19 mouse cellular contexts compared by ENCODE assay signal in genomic region chr6:29697139-29697538, GRCm38 (mm10). TPM values are rescaled to one million over a fixed set of nuclear protein-coding genes. Genes with fewer than 3 reads are reported as not detected.
A peak's percentile ranks its signal among the peaks of the same experiment; 100 is the strongest.
DNase-seq lines count a peak whose midpoint lies in the region; ATAC-seq and TF ChIP-seq lines count a peak whose summit lies in the region.
"Had no signal": no experiment of that assay in that cellular context is flagged by ENCODE, and none has a peak within 500 bp of the region (broad histone marks: within the 10 kb centered on the region; RNA-seq: fewer than 3 reads in every experiment).

No protein-coding gene starts in this region.

- no peak overlapping the region for H3K9ac ChIP-seq in forebrain, embryonic 11.5 days (ENCODE audit: low read length)
- H3K9ac ChIP-seq in lung, embryonic 14.5 days = no peak overlapping the region
- peak overlapping the region; percentile 100 for H3K9ac ChIP-seq in liver, embryonic 15.5 days
- H3K9ac ChIP-seq: hindbrain, embryonic 14.5 days; intestine, embryonic 15.5 days; limb, embryonic 15.5 days; neural tube, embryonic 12.5 days had no signal

- no peak for ATAC-seq in forebrain, embryonic 11.5 days (replicated peaks; ENCODE audit: low FRiP score)
- ATAC-seq in lung, embryonic 14.5 days (ENCODE audit: insufficient read depth) = no peak
- no peak for ATAC-seq in liver, embryonic 15.5 days (ENCODE audit: insufficient read depth)
- ATAC-seq: forebrain, embryonic 16.5 days had no signal

- no peak for DNase-seq in forebrain, embryonic 10.5 days (ENCODE audit: extremely low spot score, low spot score)
- DNase-seq in forebrain, embryonic 11.5 days (ENCODE audit: low spot score) = no peak
- no peak for DNase-seq in lung, embryonic 14.5 days
- no peak for DNase-seq in lung, postnatal 25 days (ENCODE audit: low spot score)
- DNase-seq in gastrocnemius, postnatal 4 days (ENCODE audit: low spot score in 2 of 2) = no peak
- DNase-seq in adrenal gland, postnatal 25 days = no peak
- DNase-seq: cerebellum, adult 8-10 months; kidney, adult 9 months; kidney, postnatal 25 days; lung, postnatal 10 days; right cerebral cortex, adult 18-20 months; thymus, postnatal 4 days had no signal

- no peak for TF ChIP-seq POLR2A in bone marrow, adult 2 months (IDR thresholded peaks at IDR 0.05; ENCODE audit: borderline replicate concordance, control insufficient read depth, low read depth, low read length)

- peak overlapping the region; percentile 58; the same call in 1 of the 2 replicates for H3K27ac ChIP-seq in forebrain, embryonic 10.5 days
- no peak overlapping the region; the same call in 1 of the 2 replicates for H3K27ac ChIP-seq in forebrain, embryonic 11.5 days (ENCODE audit: low read depth, low read length)
- H3K27ac ChIP-seq in lung, embryonic 14.5 days (ENCODE audit: low read depth) = peak overlapping the region; percentile 36; the same call in 1 of the 2 replicates
- H3K27ac ChIP-seq in bone marrow, adult 2 months (ENCODE audit: control insufficient read depth, insufficient read depth, low read depth, low read length, poor library complexity) = peak overlapping the region; percentile 86
- H3K27ac ChIP-seq in liver, embryonic 15.5 days (replicated peaks) = peak overlapping the region; percentile 96
- H3K27ac ChIP-seq: hindbrain, embryonic 14.5 days; intestine, embryonic 15.5 days; limb, embryonic 15.5 days; neural tube, embryonic 12.5 days had no signal

- H3K27me3 ChIP-seq in forebrain, embryonic 10.5 days (ENCODE audit: poor library complexity, severe bottlenecking) = peaks cover 46% of the 10 kb centered on the region
- H3K27me3 ChIP-seq in forebrain, embryonic 11.5 days (ENCODE audit: control insufficient read depth, insufficient read depth, low read length) = peaks cover 4% of the 10 kb centered on the region; the same call in 1 of the 2 replicates
- H3K27me3 ChIP-seq in lung, embryonic 14.5 days (ENCODE audit: insufficient read depth, low read length) = peaks cover 30% of the 10 kb centered on the region
- H3K27me3 ChIP-seq in liver, embryonic 15.5 days = peaks cover 12% of the 10 kb centered on the region

- H3K4me3 ChIP-seq in forebrain, embryonic 10.5 days = no peak overlapping the region; the same call in 1 of the 2 replicates
- no peak overlapping the region for H3K4me3 ChIP-seq in forebrain, embryonic 11.5 days (ENCODE audit: low read depth, low read length)
- no peak overlapping the region for H3K4me3 ChIP-seq in lung, embryonic 14.5 days (ENCODE audit: low read depth, low read length)
- peak overlapping the region; percentile 42 for H3K4me3 ChIP-seq in bone marrow, adult 2 months (replicated peaks; ENCODE audit: control insufficient read depth, low read depth, low read length)
- H3K4me3 ChIP-seq in liver, embryonic 15.5 days (replicated peaks) = peak overlapping the region; percentile 96
- H3K4me3 ChIP-seq: intestine, embryonic 15.5 days; limb, embryonic 15.5 days; neural tube, embryonic 12.5 days had no signal

- H3K9me3 ChIP-seq in forebrain, embryonic 10.5 days = no peaks in the 10 kb centered on the region
- H3K9me3 ChIP-seq in forebrain, embryonic 11.5 days (ENCODE audit: control insufficient read depth, low read length) = no peaks in the 10 kb centered on the region
- no peaks in the 10 kb centered on the region for H3K9me3 ChIP-seq in lung, embryonic 14.5 days (ENCODE audit: low read depth, low read length)
- H3K9me3 ChIP-seq in liver, embryonic 15.5 days (replicated peaks) = no peaks in the 10 kb centered on the region
- H3K9me3 ChIP-seq: intestine, embryonic 15.5 days; limb, embryonic 15.5 days; neural tube, embryonic 12.5 days had no signal

- no peaks in the 10 kb centered on the region for H3K36me3 ChIP-seq in forebrain, embryonic 10.5 days (replicated peaks)
- H3K36me3 ChIP-seq in forebrain, embryonic 11.5 days (ENCODE audit: control insufficient read depth, insufficient read depth, low read length) = no peaks in the 10 kb centered on the region; the same call in 1 of the 2 replicates
- H3K36me3 ChIP-seq in lung, embryonic 14.5 days (ENCODE audit: insufficient read depth) = no peaks in the 10 kb centered on the region
- peaks cover 24% of the 10 kb centered on the region for H3K36me3 ChIP-seq in liver, embryonic 15.5 days (replicated peaks)
- H3K36me3 ChIP-seq: intestine, embryonic 15.5 days; limb, embryonic 15.5 days; neural tube, embryonic 12.5 days had no signal

- no peak overlapping the region for H3K4me2 ChIP-seq in forebrain, embryonic 11.5 days (ENCODE audit: low read depth, low read length, severe bottlenecking)
- peak overlapping the region; percentile 37 for H3K4me2 ChIP-seq in lung, embryonic 14.5 days
- peak overlapping the region; percentile 86 for H3K4me2 ChIP-seq in liver, embryonic 15.5 days
- H3K4me2 ChIP-seq: hindbrain, embryonic 14.5 days; intestine, embryonic 15.5 days; limb, embryonic 15.5 days; neural tube, embryonic 12.5 days had no signal

- peaks cover 40% of the 10 kb centered on the region for H3K4me1 ChIP-seq in forebrain, embryonic 10.5 days
- 0 out of 2 replicates have a peak, but pooled peaks cover 6% of the 10 kb centered on the region for H3K4me1 ChIP-seq in forebrain, embryonic 11.5 days (replicated peaks; ENCODE audit: control insufficient read depth, insufficient read depth, low read length)
- H3K4me1 ChIP-seq in lung, embryonic 14.5 days (ENCODE audit: insufficient read depth) = no peaks in the 10 kb centered on the region
- no peaks in the 10 kb centered on the region; the same call in 1 of the 2 replicates for H3K4me1 ChIP-seq in bone marrow, adult 2 months (ENCODE audit: control insufficient read depth, insufficient read depth, low read length)
- H3K4me1 ChIP-seq in liver, embryonic 15.5 days (replicated peaks) = peaks cover 68% of the 10 kb centered on the region

- no peak for TF ChIP-seq CTCF in lung, embryonic 14.5 days (IDR thresholded peaks at IDR 0.05; ENCODE audit: low read depth)
- no peak for TF ChIP-seq CTCF in bone marrow, adult 2 months (IDR thresholded peaks at IDR 0.05; ENCODE audit: control insufficient read depth, insufficient read depth, low read length)

RNA-seq across cellular contexts. Expression of gene Tspan33, which starts 3.1 kb away (rescaled TPM):
- 11.5 and 13.3 TPM in 2 replicates for polyA plus RNA-seq in forebrain, embryonic 10.5 days (2016; fragmentation: Nextera tagmentation; extraction: Ambion mirVana)
- 7.4 and 8.3 TPM in 2 replicates for polyA plus RNA-seq in forebrain, embryonic 11.5 days (2014; fragmentation: Nextera tagmentation; extraction: Ambion mirVana)
- polyA plus RNA-seq in lung, embryonic 14.5 days (2014; fragmentation: Nextera tagmentation; extraction: Ambion mirVana) = 2.0 and 2.1 TPM in 2 replicates
- 167 and 175 TPM in 2 replicates for polyA plus RNA-seq in bone marrow, adult 2 months (2011; ENCODE audit: insufficient read depth, insufficient read length, low replicate concordance, missing spikeins)
- polyA plus RNA-seq in liver, embryonic 15.5 days (2015; fragmentation: Nextera tagmentation; extraction: Ambion mirVana) = 184 and 205 TPM in 2 replicates
- total RNA-seq in gastrocnemius, postnatal 4 days (2021) = 1 to 10 TPM; 5.4 to 6.3 TPM
- 1.2 and 1.3 TPM in 2 replicates for total RNA-seq in adrenal gland, postnatal 25 days (2021)

RNA-seq across cellular contexts. Expression of gene Smo, which starts 38.2 kb away (rescaled TPM):
- 51.2 and 52.7 TPM in 2 replicates for polyA plus RNA-seq in forebrain, embryonic 10.5 days (2016; fragmentation: Nextera tagmentation; extraction: Ambion mirVana)
- 72.8 and 78.2 TPM in 2 replicates for polyA plus RNA-seq in forebrain, embryonic 11.5 days (2014; fragmentation: Nextera tagmentation; extraction: Ambion mirVana)
- polyA plus RNA-seq in lung, embryonic 14.5 days (2014; fragmentation: Nextera tagmentation; extraction: Ambion mirVana) = 60.9 and 69.1 TPM in 2 replicates
- polyA plus RNA-seq in bone marrow, adult 2 months (2011; ENCODE audit: insufficient read depth, insufficient read length, low replicate concordance, missing spikeins) = 2.8 and 4.6 TPM in 2 replicates
- 3.2 and 3.6 TPM in 2 replicates for polyA plus RNA-seq in liver, embryonic 15.5 days (2015; fragmentation: Nextera tagmentation; extraction: Ambion mirVana)
- 10 to 100 TPM; 43.7 to 43.9 TPM for total RNA-seq in gastrocnemius, postnatal 4 days (2021)
- total RNA-seq in adrenal gland, postnatal 25 days (2021) = 42.9 and 51.2 TPM in 2 replicates

Comparison
In these comparisons a context has a peak if more than half of its experiments do, and no peak if none do; other contexts are left out.
1. H3K4me3 ChIP-seq: peak in bone marrow, adult 2 months (single experiment) and liver, embryonic 15.5 days (single experiment); none in forebrain, embryonic 10.5 days (single experiment), forebrain, embryonic 11.5 days (single experiment) and lung, embryonic 14.5 days (single experiment).
2. RNA of gene Tspan33, which starts 3.1 kb away (polyA plus RNA-seq): 184 to 205 TPM in liver, embryonic 15.5 days and 167 to 175 TPM in bone marrow, adult 2 months; 11.5 to 13.3 TPM in forebrain, embryonic 10.5 days, 7.4 to 8.3 TPM in forebrain, embryonic 11.5 days and 2.0 to 2.1 TPM in lung, embryonic 14.5 days; every median in the first group is over 10 times any median in the second.